Mouse (Mus musculus): ENCODE data around the gene Syt9.

- no peak for TF ChIP-seq CTCF (IDR thresholded peaks at IDR 0.05; ENCODE audit: extremely low read depth, insufficient read depth, insufficient read length, insufficient replicate concordance)
- TF ChIP-seq POLR2A (IDR thresholded peaks at IDR 0.05; ENCODE audit: low read depth, low read length) = no peak
Observed at GRCm38 (mm10) chr7:107340221-107340620, 30.3 kb upstream of the Syt9 start.

Measured in spleen, adult 2 months (tissue).